Mouse (Mus musculus) testis, adult 2 months (tissue): ENCODE results near the gene Ttll12.

Experiments
- CTCF ChIP-seq: fragments of 200-500 bp; IDR thresholded peaks from 2 replicates; pipeline ENCODE4 v1.5.1; 2012; ENCODE audit warnings: low read depth, mild to moderate bottlenecking, inconsistent platforms, low read length, moderate library complexity; ENCODE audit not compliant: control insufficient read depth, insufficient read depth, insufficient replicate concordance
- POLR2A ChIP-seq: fragments of 200-500 bp; IDR thresholded peaks from 2 replicates; pipeline ENCODE4 v1.6.1; 2012; ENCODE audit warnings: low read depth, mild to moderate bottlenecking, inconsistent platforms, low read length, moderate library complexity; ENCODE audit not compliant: control insufficient read depth

- TF ChIP-seq POLR2A = no peak
- no peak for TF ChIP-seq CTCF
Observed at GRCm38 (mm10) chr15:83592260-83593188, 2.4 kb downstream of the Ttll12 start.
